Mouse (Mus musculus) brown adipose tissue, adult 24 weeks (tissue): Measurements from ENCODE around the gene Hmx1. TPM values are rescaled to one million over a fixed set of nuclear protein-coding genes. Genes with fewer than 3 reads are reported as not detected.

ENCODE experiments used
- H3K27ac ChIP-seq: fragments of 200-500 bp; replicated peaks from 2 replicates; pipeline ENCODE4 v1.5.1; 2012; ENCODE audit warnings: low read depth, mild to moderate bottlenecking, low read length
- H3K4me1 ChIP-seq: fragments of 200-500 bp; 2 replicates; pipeline ENCODE4 v1.6.1; 2012; ENCODE audit warnings: low read length, mixed read lengths; ENCODE audit not compliant: control insufficient read depth, insufficient read depth, insufficient read length
- H3K4me3 ChIP-seq: fragments of 200-500 bp; 2 replicates; pipeline ENCODE4 v1.5.1; 2012; ENCODE audit warnings: low read depth, mild to moderate bottlenecking, low read length, moderate library complexity; ENCODE audit not compliant: insufficient read depth
- polyA plus RNA-seq: library from polyadenylated mRNA; stranded (reverse); fragments of >200 nt; gene quantifications from 2 replicates; pipeline ENCODE4 v1.2.4, GENCODE M21; 2012; ENCODE audit not compliant: missing spikeins, insufficient read depth, insufficient read length

The Hmx1 gene
- polyA plus RNA-seq, 1 experiment: not detected

DNA sequence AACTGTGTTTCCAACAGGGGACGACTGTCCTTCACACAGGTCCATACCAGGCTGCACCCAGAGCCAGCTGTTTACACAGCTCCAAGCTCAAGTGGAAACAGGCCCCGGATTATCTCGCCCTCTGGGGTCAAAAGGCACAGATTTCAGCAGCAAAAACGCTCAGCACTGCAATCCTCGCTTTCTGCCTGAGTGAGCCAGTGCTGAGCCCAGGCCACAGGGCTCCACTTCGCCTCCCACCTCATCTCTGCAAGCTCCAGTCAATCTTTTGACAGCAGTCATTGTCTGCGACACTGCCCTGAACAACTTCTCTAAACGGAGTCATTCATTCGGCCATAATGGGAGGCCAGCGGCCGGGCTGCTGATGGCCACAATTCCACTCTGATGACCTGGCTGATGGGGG, 36.3 kb downstream of the Hmx1 start:
- Histone ChIP-seq H3K27ac (no peak overlapping the region), H3K4me1 (no peaks in the 10 kb centered on the region), H3K4me3 (no peak overlapping the region)

DNA sequence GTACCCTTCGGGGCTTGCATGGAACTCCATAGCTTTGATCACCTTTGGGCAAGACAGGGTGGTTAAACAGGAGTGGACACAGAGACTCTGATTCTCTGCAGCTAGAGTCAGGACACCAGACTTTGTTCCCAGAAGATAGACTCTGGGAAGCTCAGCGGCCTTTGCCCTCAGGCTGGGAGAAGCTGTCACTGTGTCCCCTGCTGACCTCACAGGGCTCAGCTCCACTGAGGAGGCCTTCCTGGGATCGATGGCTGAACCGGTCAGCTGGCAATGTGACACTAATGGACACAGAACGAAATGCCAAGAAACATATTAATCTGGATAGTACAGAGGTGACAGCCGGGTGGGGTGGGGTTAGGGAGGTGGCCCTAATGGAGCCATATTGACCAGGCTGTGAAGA, 39.0 kb downstream of the Hmx1 start:
- H3K4me1 ChIP-seq: no peaks in the 10 kb centered on the region
- no peak overlapping the region for H3K27ac ChIP-seq

GRCm38 (mm10) chr5:35428421-35428820, 39.5 kb downstream of the Hmx1 start:
- no peak overlapping the region for H3K27ac ChIP-seq
- no peaks in the 10 kb centered on the region for H3K4me1 ChIP-seq
- no peak overlapping the region for H3K4me3 ChIP-seq

More for the DNA sequence above, 39.0 kb downstream of the Hmx1 start:
- no peak overlapping the region for H3K4me3 ChIP-seq

GRCm38 (mm10) chr5:35432098-35432497, 43.2 kb downstream of the Hmx1 start:
- Histone ChIP-seq H3K4me3 (no peak overlapping the region), H3K27ac (no peak overlapping the region), H3K4me1 (no peaks in the 10 kb centered on the region)

DNA sequence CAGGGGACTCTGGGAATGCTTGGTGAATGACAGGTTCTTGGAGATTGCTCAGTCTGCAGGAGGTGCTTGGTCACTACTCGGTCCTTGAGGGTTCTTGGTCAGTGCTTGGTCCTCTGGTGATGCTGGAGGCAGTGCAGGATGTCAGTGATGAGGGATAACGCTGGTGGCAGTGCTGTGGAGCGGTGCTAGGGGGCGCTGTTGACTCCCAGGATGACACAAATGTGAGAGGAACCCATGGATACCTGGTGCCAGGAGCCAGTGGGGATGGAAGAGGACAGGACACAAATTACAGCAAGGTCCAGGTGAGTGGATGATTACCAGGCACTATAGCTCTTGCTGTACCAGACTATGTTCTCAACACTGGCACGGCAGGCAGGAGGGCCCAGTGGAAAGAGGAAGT, 45.1 kb downstream of the Hmx1 start:
- H3K4me1 ChIP-seq: no peaks in the 10 kb centered on the region
- no peak overlapping the region for H3K27ac ChIP-seq
- no peak overlapping the region for H3K4me3 ChIP-seq

DNA sequence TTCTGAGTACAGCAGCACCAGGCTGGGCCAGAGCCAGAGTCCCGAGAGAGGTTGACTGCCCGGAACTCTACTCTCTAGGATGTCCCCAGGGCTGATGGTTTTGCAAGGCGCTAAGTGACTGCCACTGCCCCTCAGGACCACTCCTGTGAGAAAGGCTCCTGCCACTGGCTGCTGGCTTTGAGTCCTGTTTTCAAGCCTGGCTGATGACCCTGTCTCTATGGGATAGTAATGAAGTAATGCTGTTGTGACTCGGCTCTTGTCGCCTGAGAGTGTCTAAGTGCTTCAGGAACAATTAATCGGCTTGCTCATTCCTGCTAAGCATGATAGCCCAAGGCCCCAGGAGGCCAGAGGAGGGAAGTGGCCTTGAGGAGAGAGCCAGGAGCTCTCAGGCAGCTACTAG, 45.8 kb downstream of the Hmx1 start:
- no peak overlapping the region for H3K4me3 ChIP-seq
- no peak overlapping the region for H3K27ac ChIP-seq
- no peaks in the 10 kb centered on the region for H3K4me1 ChIP-seq

DNA sequence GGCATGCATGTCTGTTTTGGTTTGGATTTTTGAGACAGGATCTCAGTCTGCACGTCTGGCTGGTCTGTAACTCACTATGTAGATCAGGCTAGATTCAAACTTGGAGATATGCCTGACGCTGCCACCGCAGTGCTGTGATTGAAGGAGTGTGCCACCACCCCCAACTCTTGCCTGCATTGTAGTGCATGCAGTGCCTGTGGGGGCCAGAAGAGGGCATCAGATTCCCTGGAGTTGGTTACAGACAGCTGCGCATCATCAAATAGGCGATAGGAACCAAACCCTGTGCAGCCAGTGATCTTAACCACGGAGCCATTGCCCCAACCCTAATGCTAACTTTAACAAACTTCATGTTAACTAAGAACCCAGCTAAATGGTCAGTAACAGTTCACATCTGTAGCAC, 49.9 kb downstream of the Hmx1 start:
- no peak overlapping the region for H3K4me3 ChIP-seq
- H3K4me1 ChIP-seq: no peaks in the 10 kb centered on the region
- no peak overlapping the region for H3K27ac ChIP-seq

- no peak overlapping the region for H3K4me3 ChIP-seq
- H3K27ac ChIP-seq: no peak overlapping the region
- H3K4me1 ChIP-seq: no peaks in the 10 kb centered on the region
These were observed 51.6 kb downstream of the Hmx1 start for GRCm38 (mm10) chr5:35440459-35440858.

DNA sequence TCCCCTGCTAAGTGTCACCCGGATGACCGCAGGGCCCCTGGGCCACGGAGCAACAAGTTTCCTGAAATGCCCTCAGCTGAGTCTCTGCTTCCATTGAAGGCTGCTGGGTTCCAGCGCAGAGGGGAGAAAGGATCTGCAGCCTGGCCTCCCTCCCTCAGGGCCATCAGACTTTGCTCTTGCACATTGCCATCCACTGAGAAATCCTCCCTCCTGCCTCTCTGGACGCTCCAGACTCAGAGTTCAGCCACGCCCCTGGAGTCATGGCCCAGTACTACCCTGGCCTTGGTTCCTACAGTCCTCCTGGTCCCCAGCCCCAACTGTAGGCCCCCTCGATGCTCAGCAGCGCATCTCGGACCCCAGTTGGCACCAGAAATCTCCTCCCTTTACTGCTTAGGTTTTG, 52.5 kb downstream of the Hmx1 start:
- no peak overlapping the region for H3K4me3 ChIP-seq
- no peak overlapping the region for H3K27ac ChIP-seq
- H3K4me1 ChIP-seq: no peaks in the 10 kb centered on the region

GRCm38 (mm10) chr5:35444731-35445130, 55.8 kb downstream of the Hmx1 start:
- Histone ChIP-seq H3K27ac (no peak overlapping the region), H3K4me1 (no peaks in the 10 kb centered on the region), H3K4me3 (no peak overlapping the region)

DNA sequence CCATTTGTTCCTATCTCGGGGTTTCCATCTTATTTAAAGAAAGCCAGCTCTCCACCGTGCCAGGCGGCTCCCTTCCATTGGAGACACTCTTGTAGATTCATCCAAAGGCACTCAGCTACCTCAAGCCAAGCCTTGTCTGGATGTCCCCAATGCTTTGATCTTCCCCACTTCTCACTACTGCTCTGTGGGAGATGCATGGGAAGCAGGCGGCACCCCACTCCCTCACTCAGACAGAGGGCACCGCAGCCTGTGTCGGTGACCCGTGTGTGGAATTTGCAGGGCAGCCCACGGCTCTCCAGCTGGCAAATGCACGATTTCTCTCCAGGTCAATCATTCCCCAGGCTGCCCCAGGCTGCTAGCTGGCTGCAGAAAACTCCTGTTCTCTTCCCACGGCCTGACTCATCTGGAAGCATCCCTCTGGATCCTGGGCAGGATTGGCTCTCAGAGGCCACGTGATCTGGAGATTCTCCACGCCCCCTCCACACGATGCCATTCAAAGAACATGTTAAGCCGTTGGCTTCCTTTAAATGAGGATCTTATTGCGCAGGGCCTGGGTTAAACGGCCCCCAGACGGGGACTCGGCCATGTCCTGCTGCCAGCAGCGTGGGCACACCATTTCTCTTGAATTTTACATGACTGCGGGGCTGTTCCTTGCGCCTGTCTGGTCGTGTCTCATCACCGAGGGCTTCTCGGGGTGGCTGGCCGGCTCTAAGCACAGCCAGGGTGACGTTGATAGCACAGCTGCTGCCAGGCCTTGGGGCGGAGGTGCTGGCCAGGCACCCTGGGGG, 58.9 kb downstream of the Hmx1 start:
- Histone ChIP-seq H3K4me1 (no peaks in the 10 kb centered on the region), H3K27ac (no peak overlapping the region), H3K4me3 (no peak overlapping the region)

Other genes with a start within 250 kb of the Hmx1 start
- gene Adra2c, start 110.8 kb upstream of the Hmx1 start, polyA plus RNA-seq: not detected in 2 replicates
- 0.48 and 0.83 TPM in 2 replicates for gene Cpz, start 136.6 kb downstream of the Hmx1 start, polyA plus RNA-seq
- 1.1 and 2.8 TPM in 2 replicates for gene Trmt44, start 186.0 kb downstream of the Hmx1 start, polyA plus RNA-seq
- 24.1 and 24.5 TPM in 2 replicates for gene Acox3, start 193.9 kb downstream of the Hmx1 start, polyA plus RNA-seq